Mouse (Mus musculus): ENCODE results near the gene Cacna1d. TPM values are rescaled to one million over a fixed set of nuclear protein-coding genes. Genes with fewer than 3 reads are reported as not detected.

Cacna1d gene
- polyA plus RNA-seq, 1 experiment from 2014 or later, result 4.5 TPM

GRCm38 (mm10) chr14:30318715-30319437 is 172.4 kb downstream of the Cacna1d start:
- Histone ChIP-seq H3K4me1 (no peaks in the 10 kb centered on the region), H3K4me2 (replicated peaks) (no peak overlapping the region), H3K27me3 (no peaks in the 10 kb centered on the region), H3K9me3 (replicated peaks) (no peaks in the 10 kb centered on the region), H3K4me3 (no peak overlapping the region), H3K36me3 (no peaks in the 10 kb centered on the region), H3K27ac (no peak overlapping the region), H3K9ac (no peak overlapping the region)
- no peak for ATAC-seq (ENCODE audit: low FRiP score)
- 90% methylated on average over 9 of the region's 9 CpGs for WGBS

GRCm38 (mm10) chr14:30318293-30318692 is 173.0 kb downstream of the Cacna1d start:
- Histone ChIP-seq H3K27ac (no peak overlapping the region), H3K9ac (no peak overlapping the region), H3K27me3 (no peaks in the 10 kb centered on the region), H3K4me3 (no peak overlapping the region), H3K36me3 (no peaks in the 10 kb centered on the region), H3K9me3 (replicated peaks) (no peaks in the 10 kb centered on the region), H3K4me1 (no peaks in the 10 kb centered on the region), H3K4me2 (replicated peaks) (no peak overlapping the region)
- WGBS, result 89% methylated on average over 12 of the region's 12 CpGs
- ATAC-seq (ENCODE audit: low FRiP score), result no peak

GRCm38 (mm10) chr14:30317616-30318015 is 173.6 kb downstream of the Cacna1d start:
- H3K27ac ChIP-seq, result no peak overlapping the region
- H3K9me3 ChIP-seq (replicated peaks), result no peaks in the 10 kb centered on the region
- H3K4me1 ChIP-seq, result no peaks in the 10 kb centered on the region
- H3K4me3 ChIP-seq, result no peak overlapping the region
- no peak overlapping the region for H3K9ac ChIP-seq
- no peaks in the 10 kb centered on the region for H3K27me3 ChIP-seq
- WGBS, result 91% methylated on average over 10 of the region's 10 CpGs
- no peak overlapping the region for H3K4me2 ChIP-seq (replicated peaks)
- H3K36me3 ChIP-seq, result no peaks in the 10 kb centered on the region
- ATAC-seq (ENCODE audit: low FRiP score), result no peak

- no peaks in the 10 kb centered on the region for H3K27me3 ChIP-seq
- peaks cover 5% of the 10 kb centered on the region for H3K4me1 ChIP-seq
- 69% methylated on average over 13 of the region's 13 CpGs for WGBS
- no peaks in the 10 kb centered on the region for H3K9me3 ChIP-seq (replicated peaks)
- no peak overlapping the region for H3K27ac ChIP-seq
- no peak overlapping the region for H3K9ac ChIP-seq
- no peaks in the 10 kb centered on the region for H3K36me3 ChIP-seq
- H3K4me2 ChIP-seq (replicated peaks), result no peak overlapping the region
- no peak for ATAC-seq (ENCODE audit: low FRiP score)
- H3K4me3 ChIP-seq, result no peak overlapping the region
Observed at GRCm38 (mm10) chr14:30311206-30311889, 179.9 kb downstream of the Cacna1d start.

DNA sequence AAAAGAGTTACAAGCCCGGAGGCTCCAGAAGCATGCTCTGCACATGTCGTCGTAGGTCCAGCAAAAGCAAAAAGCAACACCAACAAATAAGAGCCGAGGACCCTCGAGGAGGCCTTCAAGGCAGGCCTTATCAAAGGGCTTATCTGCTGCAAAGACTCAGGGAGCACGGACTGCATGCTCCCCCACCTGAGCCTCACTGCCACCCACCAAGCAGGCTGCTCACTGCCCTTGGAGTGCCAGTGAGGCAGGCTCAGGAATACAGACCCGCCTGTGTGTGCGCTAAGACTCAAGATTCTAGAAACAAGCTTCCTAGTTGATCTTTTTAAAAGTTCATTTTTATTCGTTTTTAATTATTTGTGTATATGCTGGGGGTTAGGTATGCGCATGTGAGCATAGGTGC is 181.0 kb downstream of the Cacna1d start:
- WGBS, result 92% methylated on average over 10 of the region's 10 CpGs
- Histone ChIP-seq H3K4me2 (replicated peaks) (no peak overlapping the region), H3K36me3 (no peaks in the 10 kb centered on the region), H3K9me3 (replicated peaks) (no peaks in the 10 kb centered on the region), H3K27me3 (no peaks in the 10 kb centered on the region), H3K9ac (no peak overlapping the region), H3K27ac (no peak overlapping the region), H3K4me3 (no peak overlapping the region), H3K4me1 (peaks cover 12% of the 10 kb centered on the region)
- no peak for ATAC-seq (ENCODE audit: low FRiP score)

- no peak overlapping the region for H3K4me3 ChIP-seq
- peaks cover 12% of the 10 kb centered on the region for H3K4me1 ChIP-seq
- no peaks in the 10 kb centered on the region for H3K36me3 ChIP-seq
- WGBS, result 46% methylated on average over 6 of the region's 6 CpGs
- ATAC-seq (ENCODE audit: low FRiP score), result no peak
- no peaks in the 10 kb centered on the region for H3K9me3 ChIP-seq (replicated peaks)
- no peak overlapping the region for H3K9ac ChIP-seq
- no peak overlapping the region for H3K4me2 ChIP-seq (replicated peaks)
- no peaks in the 10 kb centered on the region for H3K27me3 ChIP-seq
- no peak overlapping the region for H3K27ac ChIP-seq
Observed at GRCm38 (mm10) chr14:30306221-30306620, 185.0 kb downstream of the Cacna1d start.

DNA sequence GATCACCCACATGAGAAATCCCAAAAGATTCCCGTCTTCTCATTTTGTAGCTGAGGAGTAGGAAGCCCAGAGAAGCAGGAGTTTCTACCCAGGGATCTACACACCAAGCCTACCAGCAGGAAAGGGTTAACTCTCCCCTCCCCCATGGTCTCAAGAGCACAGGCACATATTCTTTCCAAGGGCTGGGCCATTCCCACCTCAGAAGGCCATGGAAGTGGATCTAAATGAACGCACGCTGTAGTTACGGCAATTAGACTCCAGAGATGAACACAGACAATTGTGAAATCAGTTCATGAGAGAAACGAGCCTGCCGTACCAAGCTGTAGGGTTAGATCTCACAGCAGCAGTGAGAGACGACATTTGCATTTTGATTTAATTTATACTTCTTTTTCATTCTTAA is 191.3 kb downstream of the Cacna1d start:
- Histone ChIP-seq H3K9ac (no peak overlapping the region), H3K27me3 (no peaks in the 10 kb centered on the region), H3K4me3 (no peak overlapping the region), H3K4me1 (no peaks in the 10 kb centered on the region), H3K27ac (no peak overlapping the region), H3K9me3 (replicated peaks) (no peaks in the 10 kb centered on the region), H3K4me2 (replicated peaks) (no peak overlapping the region), H3K36me3 (no peaks in the 10 kb centered on the region)
- 75% methylated on average over 7 of the region's 7 CpGs for WGBS
- no peak for ATAC-seq (ENCODE audit: low FRiP score)

DNA sequence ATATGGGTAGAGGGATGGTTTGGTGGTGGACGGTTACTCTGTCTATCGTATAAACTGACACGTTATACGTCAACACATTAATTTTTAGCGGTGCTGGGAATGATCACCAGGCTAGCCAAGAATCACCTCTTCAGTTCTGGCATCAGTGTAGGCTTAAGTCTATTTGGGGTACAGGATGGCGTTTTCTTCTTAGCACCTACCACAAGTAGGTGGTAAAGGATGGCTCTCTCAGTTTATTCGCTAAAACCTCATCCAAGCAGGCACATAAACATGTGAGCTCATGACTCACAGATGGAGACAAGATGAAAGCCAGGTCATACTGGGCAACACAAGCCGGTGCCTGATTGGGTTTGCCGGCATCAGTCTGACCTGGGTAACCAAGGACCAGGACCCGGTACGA is 193.8 kb downstream of the Cacna1d start:
- Histone ChIP-seq H3K9me3 (replicated peaks) (no peaks in the 10 kb centered on the region), H3K36me3 (no peaks in the 10 kb centered on the region), H3K9ac (no peak overlapping the region), H3K27ac (no peak overlapping the region), H3K4me2 (replicated peaks) (no peak overlapping the region), H3K4me3 (no peak overlapping the region), H3K27me3 (no peaks in the 10 kb centered on the region), H3K4me1 (no peaks in the 10 kb centered on the region)
- WGBS, result 92% methylated on average over 11 of the region's 11 CpGs
- ATAC-seq (ENCODE audit: low FRiP score), result no peak

DNA sequence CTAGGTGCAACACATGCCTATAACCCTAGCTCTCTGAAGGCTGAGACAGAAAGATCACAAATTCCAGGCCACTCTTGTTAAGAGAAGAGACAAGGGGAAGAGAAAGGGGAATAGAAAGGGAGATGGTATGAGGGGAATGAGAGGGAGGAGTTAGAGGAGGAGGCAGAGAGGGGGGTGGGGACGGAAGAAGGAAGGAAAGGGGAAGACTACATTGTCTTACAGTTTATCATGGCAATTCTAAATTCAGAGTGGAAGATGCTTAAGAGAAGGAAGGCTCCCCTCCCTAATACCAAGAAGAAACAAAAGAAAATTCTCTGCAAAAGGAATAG is 199.2 kb downstream of the Cacna1d start:
- H3K36me3 ChIP-seq, result no peaks in the 10 kb centered on the region

GRCm38 (mm10) chr14:30291389-30292134 is 199.7 kb downstream of the Cacna1d start:
- Histone ChIP-seq H3K36me3 (no peaks in the 10 kb centered on the region), H3K9ac (no peak overlapping the region), H3K27ac (no peak overlapping the region), H3K4me1 (peaks cover 3% of the 10 kb centered on the region; the same call in 1 of the 2 replicates), H3K27me3 (no peaks in the 10 kb centered on the region), H3K9me3 (replicated peaks) (no peaks in the 10 kb centered on the region), H3K4me2 (replicated peaks) (no peak overlapping the region), H3K4me3 (no peak overlapping the region)
- no peak for ATAC-seq (ENCODE audit: low FRiP score)
- 64% methylated on average over 9 of the region's 9 CpGs for WGBS

More for the DNA sequence above, 199.2 kb downstream of the Cacna1d start:
- Histone ChIP-seq H3K4me1 (peaks cover 3% of the 10 kb centered on the region; the same call in 1 of the 2 replicates), H3K4me2 (replicated peaks) (no peak overlapping the region), H3K9me3 (replicated peaks) (no peaks in the 10 kb centered on the region), H3K27me3 (no peaks in the 10 kb centered on the region), H3K4me3 (no peak overlapping the region), H3K9ac (no peak overlapping the region), H3K27ac (no peak overlapping the region)
- 39% methylated on average over 1 of the region's 1 CpGs for WGBS
- ATAC-seq (ENCODE audit: low FRiP score), result no peak

GRCm38 (mm10) chr14:30284446-30284845 is 206.8 kb downstream of the Cacna1d start:
- Histone ChIP-seq H3K36me3 (no peaks in the 10 kb centered on the region), H3K27me3 (no peaks in the 10 kb centered on the region), H3K9ac (no peak overlapping the region), H3K4me2 (replicated peaks) (no peak overlapping the region), H3K4me1 (no peaks in the 10 kb centered on the region), H3K4me3 (no peak overlapping the region), H3K9me3 (replicated peaks) (no peaks in the 10 kb centered on the region), H3K27ac (no peak overlapping the region)
- no peak for ATAC-seq (ENCODE audit: low FRiP score)
- 75% methylated on average over 10 of the region's 10 CpGs for WGBS

DNA sequence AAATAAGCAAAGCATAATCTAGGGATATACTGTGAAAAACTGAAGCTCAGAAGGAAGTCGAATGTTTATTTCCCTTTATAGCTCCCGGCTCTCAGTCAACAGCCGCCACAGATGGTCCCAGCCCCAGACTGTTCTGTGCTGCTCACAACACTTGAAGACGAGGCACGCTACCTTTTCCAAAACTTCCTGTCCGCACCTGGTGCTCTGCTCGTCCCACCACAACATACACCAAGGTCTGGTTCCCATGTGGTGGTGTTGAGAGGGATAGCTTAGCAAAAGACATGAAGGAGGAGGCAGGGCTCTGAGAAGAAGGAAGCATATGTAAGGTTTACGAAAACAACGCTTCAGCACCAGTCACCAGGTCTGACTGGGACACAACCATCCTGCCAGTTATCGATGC is 207.2 kb downstream of the Cacna1d start:
- no peak overlapping the region for H3K9ac ChIP-seq
- H3K4me2 ChIP-seq (replicated peaks), result no peak overlapping the region
- no peaks in the 10 kb centered on the region for H3K36me3 ChIP-seq
- no peak overlapping the region for H3K4me3 ChIP-seq
- H3K27ac ChIP-seq, result no peak overlapping the region
- H3K9me3 ChIP-seq (replicated peaks), result no peaks in the 10 kb centered on the region
- H3K27me3 ChIP-seq, result no peaks in the 10 kb centered on the region
- H3K4me1 ChIP-seq, result no peaks in the 10 kb centered on the region
- WGBS, result 76% methylated on average over 10 of the region's 10 CpGs
- ATAC-seq (ENCODE audit: low FRiP score), result no peak

Measured in hindbrain, embryonic 12.5 days (tissue).